Mouse (Mus musculus) right cerebral cortex, postnatal 14 days (tissue): Measurements from ENCODE around the gene Gm20388.

Experiments used
- DNase-seq: peaks from one replicate; pipeline ENCODE4 v3.0.0; 2022

The Gm20388 gene

DNA sequence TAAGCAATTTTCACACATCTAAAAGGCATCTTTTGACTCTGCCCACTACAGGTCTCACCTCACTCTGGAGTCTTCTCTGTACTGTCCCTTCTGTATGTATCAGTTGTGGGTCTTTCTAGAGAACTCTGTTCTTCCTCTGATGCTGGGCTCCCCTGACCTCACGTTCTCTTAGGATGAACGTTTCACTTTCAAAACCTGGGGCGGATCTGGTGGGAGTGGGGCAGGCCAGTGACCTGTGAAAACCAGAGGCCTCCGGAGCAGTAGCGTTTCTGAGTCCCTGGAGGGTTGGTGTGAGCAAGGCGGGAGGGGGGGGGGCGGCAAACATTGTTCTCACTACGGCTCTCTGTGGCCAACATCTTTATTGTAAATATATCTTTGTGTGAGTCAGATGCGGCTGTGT, 2147.9 kb downstream of the Gm20388 start:
- DNase-seq = no peak

DNA sequence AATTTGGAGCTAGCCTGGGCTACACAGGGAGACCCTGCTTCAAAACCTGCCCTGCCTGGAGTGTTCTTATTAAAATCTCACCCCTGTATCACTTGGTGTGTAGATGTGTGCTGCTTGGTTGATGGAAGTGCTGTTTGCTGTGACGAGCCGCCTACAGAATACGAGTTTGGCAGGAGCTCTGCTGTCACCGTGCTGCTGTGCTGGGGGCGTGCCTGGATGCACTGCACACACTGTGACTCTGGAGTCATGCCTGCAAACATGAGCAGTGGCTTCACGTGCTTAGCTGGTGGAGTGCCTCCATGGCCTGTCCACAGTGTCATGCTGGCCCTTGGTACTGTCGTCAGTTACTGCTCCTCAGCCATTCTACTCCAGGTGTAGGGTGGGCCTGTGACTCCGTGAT, 2148.3 kb downstream of the Gm20388 start:
- DNase-seq = peak; percentile 46

DNA sequence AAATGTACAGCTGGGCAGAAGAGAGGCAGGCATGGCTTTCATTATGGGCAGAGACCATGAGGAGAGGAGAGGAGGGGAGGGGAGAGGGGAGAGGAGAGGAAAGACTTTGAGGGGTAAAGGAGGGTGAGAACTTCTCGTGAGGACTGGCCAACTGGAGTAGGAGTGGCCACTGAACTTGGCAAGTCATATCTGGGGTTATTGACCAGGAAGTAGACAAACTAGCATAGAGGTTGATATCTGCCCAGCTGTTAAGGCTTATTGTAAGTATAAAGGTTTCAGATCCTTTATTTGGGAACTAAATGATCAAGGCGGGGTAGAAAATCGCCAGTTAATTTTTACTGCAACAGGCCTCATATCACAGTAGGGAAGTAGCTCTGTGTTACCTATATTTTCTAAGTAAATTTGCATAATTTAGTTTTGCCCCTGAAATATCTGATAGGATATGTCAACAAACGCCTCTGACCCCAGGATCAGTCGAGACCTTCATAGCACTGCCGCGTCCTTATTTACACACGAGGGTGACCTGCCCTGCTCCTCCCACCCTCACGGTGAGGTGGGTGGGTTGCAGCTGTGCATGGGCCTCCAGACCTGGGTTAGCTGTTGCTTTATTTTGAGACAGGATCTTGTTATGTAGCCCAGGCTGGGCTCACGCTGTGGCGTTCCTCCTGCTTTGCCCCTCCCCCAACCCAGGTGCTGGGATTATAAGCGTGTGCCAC, 2152.0 kb downstream of the Gm20388 start:
- no peak for DNase-seq

DNA sequence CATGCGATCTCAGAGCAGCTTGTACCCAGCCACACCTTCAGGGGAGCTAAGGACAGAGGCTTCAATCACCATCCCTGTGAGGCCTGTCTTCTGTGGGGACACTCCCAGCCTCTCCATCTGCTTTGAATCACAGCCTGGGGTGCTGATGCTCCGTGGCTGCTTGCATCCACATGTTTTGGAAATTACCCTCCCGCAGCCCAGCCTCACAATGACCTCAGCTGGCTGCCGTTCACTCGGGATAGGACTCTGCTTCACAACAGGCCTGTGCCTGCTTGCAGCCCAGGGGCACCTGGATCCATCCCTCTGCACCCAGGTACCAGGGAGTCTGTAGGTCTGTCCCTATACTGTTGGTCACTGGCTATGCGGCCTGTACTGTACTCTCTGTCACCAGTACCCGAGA, 2153.7 kb downstream of the Gm20388 start:
- no peak for DNase-seq

DNA sequence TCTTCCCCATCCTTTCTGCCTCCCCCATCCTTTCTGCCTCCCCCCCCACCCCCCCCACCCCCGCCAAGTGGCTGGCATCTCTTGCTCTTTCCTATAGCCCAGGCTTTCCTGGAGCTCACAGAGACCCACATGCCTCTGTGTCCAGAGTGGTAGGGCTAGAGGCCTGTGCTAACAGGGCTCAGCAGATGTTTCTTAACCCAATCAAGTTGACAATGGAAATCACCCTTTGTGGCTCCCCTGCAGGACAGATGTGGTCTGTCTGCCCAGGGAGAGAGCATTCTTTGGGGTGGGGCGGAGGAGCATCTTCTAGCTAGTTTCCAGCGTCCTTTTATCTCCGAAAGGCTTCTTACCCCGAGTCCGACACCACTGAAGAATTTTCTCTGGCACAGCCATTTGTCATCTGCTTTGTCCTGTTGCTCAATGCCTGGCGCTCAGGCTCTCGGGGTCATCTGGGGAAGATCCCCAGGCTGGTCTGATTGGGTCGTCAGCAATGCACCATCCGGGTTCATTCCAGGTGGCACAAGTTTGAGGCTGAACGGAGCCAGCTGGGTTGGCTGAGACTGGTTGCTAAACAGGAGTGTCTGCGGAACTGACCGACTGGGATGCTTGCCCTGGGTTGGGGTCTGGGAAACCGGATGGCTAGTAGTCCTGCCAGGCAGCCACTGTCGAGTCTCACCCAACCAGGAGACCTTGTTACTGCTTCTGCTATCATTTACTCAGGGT, 2157.3 kb downstream of the Gm20388 start:
- no peak for DNase-seq

DNA sequence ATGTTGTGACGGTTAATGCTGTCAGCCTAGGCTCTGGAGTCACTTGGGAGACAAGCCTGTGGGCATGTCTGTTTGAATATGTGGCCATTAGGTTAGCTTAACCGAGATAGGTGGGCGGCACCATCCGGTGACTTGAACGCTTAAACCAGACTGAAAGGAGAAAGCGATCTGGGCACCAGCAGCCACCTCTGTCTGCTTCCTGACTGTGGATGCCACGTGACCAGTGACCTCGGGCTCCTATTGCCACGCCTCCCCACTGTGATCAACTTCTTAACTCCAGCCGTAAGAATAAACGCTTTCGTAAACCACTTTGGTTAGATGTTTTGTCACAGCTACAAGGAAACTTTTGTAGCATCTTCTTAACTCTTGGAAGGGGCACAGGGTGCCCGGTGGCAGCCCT, 2158.0 kb downstream of the Gm20388 start:
- no peak for DNase-seq

DNA sequence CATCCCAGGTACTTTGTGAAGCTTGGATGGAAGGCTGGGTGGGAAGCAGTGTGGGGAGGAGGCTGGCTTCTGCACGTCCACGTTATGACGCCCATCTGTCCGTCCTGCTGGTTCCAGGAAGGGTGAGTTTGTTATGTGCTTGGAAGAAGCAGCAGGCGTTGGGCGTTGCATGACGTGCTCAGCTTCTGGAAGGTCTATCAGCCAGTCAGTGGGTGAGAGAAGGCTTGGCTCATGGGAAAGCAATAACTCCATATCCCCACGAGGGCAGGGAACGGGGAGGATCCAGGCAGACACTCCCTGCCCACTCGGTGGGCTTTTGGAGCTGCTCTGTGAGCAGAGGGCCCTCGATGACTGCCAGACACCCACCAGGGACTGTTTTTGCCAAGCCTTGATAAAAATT, 2158.6 kb downstream of the Gm20388 start:
- peak; percentile 49 for DNase-seq

DNA sequence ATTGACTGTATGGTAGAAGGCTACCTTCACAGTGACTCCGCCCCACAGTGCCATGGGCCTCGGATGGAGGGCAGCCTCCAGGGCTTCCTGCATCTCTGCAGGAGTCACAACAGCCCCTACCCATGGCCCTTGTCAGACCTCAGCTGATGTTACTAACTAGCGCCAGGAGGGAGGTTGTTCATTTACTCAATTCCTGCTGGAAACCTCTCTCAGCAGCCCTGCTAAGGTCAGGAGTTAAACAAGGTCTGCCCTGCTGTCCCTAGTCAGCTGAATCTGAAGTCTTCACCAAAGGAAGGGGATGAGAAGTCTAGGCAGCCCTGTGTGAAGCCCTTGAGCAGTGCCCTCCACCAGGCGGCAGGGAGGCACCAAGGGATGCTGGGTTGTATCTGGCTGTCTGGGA, 2160.6 kb downstream of the Gm20388 start:
- DNase-seq = no peak

DNA sequence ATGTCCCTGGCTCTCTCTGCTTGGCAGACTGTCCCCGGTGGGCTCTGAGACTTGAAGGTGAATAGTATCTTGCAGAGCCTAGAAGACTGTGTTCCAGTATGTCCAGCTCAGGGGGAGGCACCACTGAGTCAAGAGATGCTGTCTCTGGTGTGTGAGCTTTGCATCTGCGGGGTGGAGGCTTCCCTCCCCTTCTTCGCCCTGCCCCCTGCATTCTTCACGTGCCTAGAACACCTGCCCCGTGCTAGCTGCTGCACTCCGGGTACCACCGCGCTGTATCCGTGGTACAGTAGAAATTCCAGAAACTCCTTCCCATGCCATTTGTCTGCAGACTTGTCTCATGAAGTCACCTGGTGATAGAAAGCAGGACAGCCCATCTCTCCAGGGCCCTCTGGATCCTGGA, 2163.3 kb downstream of the Gm20388 start:
- no peak for DNase-seq

DNA sequence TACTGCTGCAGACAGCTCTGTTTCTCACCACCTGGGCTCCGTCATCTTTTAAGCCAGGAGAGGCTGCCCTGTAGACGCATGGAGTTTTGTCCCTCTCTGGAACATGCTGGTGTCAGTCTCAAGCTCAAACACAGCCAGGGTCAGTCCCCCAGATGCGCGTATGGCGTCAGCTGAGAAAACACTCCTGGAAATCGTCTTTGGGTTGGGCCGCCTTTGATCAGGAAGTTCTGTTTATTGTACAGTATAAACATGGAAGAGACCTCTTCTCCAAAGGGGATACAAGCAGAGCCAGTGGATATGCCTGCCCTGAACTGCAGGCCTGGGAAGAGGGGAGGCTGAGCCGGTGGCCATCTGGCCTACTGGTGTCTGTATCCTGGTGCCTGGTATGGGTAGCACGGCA, 2163.8 kb downstream of the Gm20388 start:
- DNase-seq = no peak

DNA sequence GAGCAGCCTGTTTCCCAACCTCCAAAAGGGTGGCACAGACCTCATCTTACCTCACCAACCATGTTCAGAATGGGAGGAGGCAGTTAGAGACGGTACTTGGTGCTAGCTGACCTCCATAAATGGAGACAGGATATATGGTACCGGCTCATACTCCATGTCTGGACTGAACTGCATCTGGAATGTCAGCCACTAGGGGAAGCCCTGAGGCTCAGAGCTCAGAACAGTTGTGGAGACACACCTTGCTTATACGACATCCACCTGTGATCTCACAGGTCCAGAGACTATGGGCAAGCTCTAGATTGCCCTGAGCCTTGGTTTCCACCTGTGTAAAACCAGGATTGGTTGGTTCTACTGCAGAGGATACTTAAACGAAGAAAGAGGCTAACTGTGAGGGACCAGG, 2164.3 kb downstream of the Gm20388 start:
- no peak for DNase-seq

DNA sequence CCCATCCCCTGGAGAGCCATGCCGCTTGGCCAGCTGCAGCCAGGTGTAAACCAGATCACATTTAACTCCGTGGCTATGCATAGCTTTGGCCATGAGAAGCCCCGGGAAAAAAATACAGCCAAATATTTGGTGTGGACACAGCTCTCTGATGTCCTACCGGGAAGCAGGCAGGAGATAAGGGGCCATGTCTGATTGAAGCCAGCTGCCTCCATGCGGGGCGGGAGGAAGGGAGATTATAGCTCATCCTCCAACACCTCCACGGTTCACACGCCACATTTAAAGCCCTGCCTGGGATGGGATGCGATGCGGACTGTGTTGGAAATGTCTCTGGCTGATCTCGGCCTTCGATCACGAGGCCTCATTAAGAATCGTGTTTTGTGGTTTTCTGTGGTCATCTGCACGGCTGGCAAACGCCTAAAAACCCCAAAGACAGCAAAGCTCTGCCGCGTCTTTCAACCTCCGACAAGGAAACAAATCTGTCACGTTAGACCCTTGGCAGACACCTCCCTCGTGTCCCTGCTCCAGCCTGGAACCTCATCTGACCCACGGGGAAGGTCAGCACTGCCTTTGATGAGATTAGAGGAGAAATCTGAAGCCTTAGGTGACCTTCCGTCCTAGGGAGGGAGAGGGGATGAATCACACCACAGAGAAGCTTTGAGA, 2165.7 kb downstream of the Gm20388 start:
- no peak for DNase-seq

DNA sequence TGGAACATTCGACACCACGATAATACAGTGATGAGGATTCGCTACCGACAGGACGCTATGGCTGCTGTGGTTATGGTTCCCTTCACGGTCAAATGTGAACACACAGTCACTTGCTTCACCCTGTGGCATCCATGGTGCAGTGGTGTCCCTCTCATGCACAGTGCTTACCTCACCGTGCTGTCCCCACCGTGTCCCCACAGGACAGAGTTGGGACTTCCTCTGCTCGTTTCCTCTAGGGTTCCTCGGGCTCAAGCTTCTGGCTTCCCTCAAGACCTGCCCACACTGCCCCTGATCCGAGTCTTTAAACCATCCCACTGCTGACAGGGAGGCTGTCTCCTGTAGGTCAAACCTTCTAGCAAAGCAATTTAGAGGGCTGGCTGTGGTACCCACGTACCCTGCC, 2167.7 kb downstream of the Gm20388 start:
- DNase-seq = no peak

DNA sequence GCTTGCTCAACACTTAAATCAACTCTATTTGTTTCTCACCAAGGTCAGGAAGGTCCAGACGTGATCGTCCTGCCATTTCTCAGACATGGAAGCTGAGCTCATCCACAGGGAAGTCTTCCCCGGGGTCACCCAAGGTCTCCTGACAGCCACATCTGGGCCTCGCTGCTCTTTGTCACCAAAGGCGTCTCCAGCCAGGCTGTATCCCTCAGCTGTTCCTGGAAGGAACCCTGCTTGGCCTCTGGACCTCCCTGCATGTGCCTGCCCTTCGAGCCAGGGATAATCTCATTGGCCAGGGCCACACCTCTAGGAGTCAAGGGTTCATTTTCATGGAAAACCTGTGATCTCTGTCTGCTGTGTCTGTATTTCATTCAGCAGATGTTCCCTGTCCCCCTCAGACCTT, 2168.5 kb downstream of the Gm20388 start:
- no peak for DNase-seq

DNA sequence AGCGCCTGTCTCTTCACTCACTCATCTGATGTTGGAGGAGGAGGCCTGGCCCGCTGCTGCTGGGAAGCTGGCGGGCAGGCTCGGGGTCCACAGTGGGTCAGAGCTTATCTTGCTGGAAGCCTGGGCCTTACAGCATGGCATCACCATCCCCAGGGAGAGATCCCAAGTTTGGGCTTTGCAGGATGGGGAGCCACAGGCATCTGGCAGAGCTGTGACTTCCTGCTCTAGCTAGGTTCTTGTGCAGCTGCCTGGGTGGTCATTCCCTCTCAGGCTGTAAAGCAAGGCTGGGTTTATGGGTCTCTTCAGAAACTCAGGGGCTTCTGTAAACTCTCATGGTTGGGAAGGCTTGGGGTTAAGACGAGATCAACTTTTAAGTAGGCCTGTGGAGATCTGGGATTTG, 2169.7 kb downstream of the Gm20388 start:
- no peak for DNase-seq

DNA sequence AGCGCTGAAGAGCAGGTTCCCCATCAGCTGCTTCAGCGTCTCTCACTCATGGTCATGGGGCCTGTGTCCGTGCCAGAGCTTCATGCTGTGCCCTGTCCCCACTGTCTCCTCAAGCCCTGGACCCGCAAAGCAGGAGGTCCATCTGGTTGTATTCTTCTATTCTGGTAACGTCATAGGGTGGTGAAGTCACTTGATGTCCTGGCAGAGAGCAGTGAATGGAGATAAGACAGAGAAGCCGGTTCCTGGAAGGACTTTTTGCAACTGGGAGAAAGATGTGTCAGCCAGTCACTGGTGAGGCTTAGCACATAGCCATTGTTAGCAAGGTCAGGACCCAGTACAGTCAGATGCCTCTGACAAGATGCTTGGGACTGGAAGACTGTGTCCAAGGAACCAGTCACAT, 2172.8 kb downstream of the Gm20388 start:
- DNase-seq = no peak

DNA sequence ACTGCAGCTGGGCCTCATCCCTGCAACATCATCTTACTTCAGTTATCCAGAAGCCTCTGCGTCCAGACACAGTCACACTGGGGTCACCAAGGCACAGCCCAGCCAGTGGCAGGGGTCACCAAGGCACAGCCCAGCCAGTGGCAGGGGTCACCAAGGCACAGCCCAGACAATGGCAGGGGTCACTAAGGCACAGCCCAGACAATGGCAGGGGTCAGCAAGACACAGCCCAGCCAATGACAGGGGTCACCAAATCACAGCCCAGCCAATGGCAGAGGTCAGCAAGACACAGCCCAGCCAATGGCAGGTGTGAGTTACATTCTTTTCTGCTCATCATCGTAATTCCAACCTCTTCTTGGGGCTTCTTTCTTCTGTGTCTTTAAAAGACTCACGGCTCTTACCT, 2173.5 kb downstream of the Gm20388 start:
- DNase-seq = no peak

DNA sequence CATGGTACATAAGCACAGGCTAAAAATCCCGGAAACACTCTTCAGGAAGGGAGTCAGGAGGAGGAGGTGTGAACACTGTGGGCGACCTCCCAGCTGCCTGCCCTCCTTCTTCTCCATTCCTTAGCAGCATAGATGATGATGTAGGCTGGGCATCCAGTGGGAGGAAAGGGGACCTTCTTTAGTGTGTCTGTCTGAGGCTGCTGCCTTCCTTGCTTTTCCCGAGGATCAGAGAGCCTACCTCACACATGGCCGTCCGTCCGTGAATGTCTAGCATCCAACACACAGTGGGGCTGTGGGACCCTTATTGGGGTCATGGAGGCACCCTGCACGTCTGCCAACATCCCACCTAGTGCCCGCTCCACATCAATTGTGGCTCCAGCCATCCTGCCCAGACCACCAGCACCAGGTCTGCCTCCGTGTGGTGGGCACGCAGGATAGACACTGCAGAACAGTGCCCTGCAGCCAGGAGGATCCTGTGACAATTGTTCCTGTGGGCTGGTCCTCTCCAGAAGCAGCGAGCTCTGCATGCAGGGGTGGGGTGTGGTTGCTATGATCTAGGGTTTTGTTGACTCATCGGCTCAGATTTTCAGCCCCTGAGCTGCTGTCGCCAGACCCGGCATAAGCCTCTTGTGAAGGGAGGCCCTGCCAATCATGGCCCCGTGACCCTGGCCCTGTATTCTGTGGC, 2174.2 kb downstream of the Gm20388 start:
- peak; percentile 49 for DNase-seq

DNA sequence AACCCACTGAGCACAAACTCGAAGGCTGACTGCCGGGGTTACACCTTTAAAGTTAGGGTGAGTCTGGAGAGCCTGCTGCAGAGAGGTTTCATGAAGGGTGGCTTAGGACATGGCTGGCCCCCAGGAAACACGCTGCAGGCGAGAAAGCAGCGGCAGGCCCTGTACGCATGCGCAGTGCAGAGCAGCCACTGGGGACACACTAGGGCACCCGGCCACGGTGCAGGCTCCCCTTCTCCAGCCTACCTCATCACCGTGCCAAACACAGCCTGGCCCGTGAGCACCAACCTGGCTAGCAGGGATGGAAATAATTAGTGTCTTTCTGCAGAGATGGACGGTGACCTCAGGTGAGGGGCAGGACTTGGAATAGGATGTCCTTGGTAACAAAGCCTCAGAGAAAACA, 2175.4 kb downstream of the Gm20388 start:
- no peak for DNase-seq

DNA sequence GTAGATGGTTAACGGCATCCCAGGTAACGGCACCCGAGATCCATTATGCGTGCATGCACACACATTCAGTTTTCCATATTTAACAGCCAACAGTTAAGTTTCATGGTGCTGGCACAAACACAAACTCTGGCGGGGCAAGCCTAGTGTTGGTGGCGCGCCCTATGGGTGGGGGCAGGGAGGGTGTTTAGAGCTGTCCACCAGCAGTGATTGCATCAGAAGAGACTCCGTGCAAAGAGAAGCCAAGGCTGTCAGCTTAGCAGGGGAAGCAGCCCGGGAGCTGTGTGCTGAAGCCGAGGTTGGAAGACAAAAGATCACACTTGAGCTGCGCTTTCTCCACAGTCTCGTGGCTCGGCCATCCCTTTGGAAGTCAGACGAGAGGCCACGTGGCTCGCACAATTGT, 2178.0 kb downstream of the Gm20388 start:
- DNase-seq = no peak

DNA sequence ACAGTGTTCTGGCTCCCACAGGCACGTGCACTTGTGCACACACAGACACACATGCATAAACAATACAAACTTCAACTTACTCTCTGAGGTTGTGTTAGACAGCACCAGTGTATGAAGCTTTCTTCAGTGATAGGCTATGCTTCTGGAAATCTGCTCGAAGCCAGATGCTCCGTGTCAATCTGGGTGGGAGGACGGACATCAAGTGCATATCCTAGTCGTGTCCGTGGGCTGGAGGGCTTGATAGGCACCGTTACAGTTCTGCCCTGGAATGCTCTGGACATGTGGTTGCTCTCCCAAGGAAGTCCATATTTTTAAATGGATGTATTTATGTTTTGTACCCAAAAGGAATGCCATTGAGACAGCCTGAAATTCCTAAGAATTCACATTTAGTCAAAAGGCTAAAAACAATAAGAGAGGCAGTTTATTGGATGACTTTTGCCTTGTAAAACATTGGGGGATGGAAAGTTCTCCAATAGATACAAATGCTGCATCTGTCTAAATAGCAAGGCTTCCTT, 2178.6 kb downstream of the Gm20388 start:
- DNase-seq = no peak

DNA sequence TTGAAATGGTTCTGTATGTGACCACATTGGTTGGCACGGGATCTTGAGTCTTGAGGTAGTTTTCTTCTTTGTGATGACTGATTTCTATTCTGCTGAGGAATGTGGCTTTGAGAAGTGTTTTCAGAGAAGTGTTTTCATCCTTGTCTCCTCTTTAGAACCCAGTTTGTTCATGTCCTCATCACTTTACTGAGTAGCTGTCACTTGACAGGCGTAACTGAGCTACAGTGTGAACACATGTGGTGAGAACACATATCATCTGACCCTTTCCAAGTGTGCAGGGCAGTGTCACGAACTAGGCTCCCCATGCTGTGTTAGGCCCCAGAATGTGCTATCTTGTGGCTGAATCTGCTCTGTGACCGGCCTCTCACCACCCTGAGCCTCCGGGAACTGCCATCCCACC, 2181.8 kb downstream of the Gm20388 start:
- DNase-seq = no peak

DNA sequence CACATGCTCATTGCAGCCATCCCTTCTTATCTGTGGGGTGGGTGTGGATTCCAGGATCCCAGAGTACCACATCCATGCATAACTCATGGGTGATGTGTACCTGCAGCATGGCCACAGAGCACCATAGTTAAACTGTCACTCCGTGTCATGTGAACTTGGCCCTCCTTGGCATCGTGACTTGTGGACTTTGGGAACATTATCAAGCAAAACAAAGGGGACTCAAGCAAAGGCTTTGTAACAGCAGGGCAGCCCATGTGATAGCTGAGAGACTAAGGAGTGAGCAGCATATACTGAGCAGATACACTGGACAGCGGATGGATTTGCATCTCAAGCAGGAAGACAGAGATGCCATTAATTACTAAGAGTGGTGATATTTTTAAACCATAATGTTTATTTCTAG, 2188.1 kb downstream of the Gm20388 start:
- DNase-seq = no peak
